Mouse (Mus musculus): Measurements from ENCODE around the gene Scaf1.

DNA sequence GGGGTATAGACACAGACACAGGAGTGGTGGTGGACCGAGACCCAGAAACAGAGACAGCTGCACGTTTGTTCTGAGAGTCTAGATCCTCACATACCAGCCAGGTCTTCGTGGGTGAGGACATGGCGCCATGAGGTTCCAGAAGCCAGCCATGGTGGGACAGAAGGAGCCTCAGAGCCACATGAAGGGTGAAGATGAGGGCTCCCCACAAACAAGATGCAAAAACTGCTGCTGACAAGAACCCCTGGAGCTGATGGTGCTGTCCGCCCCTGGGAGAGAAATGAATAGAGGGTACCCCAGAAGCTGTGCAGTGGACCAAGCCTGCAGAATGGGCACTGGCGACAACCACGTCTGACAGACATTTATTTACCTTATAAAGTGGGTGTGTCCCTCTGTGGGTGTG lies 45.0 kb downstream of the Scaf1 start:
- TF ChIP-seq CTCF (IDR thresholded peaks at IDR 0.05; ENCODE audit: extremely low read depth, insufficient read length, insufficient replicate concordance, low read depth, low read length) (no peak), POLR2A (IDR thresholded peaks at IDR 0.05; ENCODE audit: low read depth, low read length) (no peak)
